Mouse (Mus musculus) cerebellum, adult 11-12 months (tissue): ENCODE data around the gene Dytn.

ENCODE experiments used
- DNase-seq: peaks from one replicate; pipeline ENCODE4 v3.0.0; 2022

Dytn gene

GRCm38 (mm10) chr1:63576803-63577202, 109.9 kb downstream of the Dytn start:
- DNase-seq: no peak

DNA sequence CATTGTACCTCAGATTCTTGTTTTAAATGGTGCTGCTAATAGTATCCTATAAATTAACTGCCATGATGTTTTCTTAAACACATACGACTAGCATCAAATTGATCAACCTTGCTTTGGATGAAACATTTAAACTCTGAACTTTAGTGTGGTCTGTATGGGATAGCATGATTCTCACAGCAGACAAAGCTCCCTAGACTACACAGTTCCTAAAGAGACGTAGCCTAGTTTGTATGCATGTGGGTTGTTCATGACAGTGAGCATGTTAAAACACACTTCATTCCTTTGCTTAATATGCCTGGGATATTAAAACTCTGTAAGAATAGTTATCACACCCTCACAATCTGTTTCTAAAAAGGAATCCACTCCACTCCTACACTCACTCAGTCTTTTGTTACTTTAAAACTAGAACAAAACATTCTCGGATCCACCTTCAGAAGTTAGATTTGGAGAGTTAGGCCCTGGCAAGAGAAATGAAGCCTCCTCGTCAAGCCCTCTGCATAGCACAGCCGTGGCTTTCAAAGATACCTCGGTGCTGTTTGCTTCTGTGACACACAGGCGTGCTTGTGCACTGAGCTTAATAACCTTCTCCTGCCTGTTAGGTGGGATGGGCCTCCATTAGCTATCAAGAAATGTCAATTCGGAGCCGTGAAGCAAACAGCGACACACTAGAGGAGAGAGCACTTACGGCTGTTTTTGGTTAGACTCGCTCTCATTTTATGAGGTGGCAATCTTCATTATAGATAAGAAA, 112.7 kb downstream of the Dytn start:
- DNase-seq: no peak

DNA sequence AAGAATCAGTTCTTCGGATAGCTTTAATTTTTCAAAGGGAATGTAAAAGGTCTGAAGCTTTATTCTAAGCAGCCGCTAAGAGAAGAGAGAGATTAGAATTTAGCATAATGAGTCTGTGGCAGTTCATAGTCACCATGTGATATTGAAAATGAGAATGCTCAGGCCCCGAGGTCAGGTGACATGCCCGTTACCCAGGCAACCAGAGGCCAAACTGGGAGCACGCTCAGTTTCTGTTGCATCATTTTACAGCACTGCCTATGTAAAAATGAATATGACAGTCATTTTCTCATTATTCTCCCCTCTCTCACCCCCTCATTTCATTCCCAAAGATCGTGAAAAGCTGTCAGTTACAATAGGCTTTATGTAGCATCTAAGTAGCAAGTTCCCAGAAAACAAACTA, 113.3 kb downstream of the Dytn start:
- DNase-seq: no peak
